Mouse (Mus musculus) thymus, adult 2 months (tissue): ENCODE data around the gene Taar7f.

ENCODE experiments used
- CTCF ChIP-seq: fragments of 200-500 bp; IDR thresholded peaks from 2 replicates; pipeline ENCODE4 v1.5.1; 2012; ENCODE audit warnings: mild to moderate bottlenecking, control low read depth, low read length, moderate library complexity, borderline replicate concordance; ENCODE audit not compliant: control insufficient read depth, poor library complexity, insufficient read depth; ENCODE audit errors: extremely low read depth
- POLR2A ChIP-seq: fragments of 200-500 bp; IDR thresholded peaks from 2 replicates; pipeline ENCODE4 v1.6.1; 2012; ENCODE audit warnings: mild to moderate bottlenecking, low read length, control low read depth, moderate library complexity; ENCODE audit not compliant: control insufficient read depth, poor library complexity, insufficient read depth; ENCODE audit errors: extremely low read depth

GRCm38 (mm10) chr10:24031347-24031746, 18.0 kb upstream of the Taar7f start:
- TF ChIP-seq POLR2A, result no peak
- TF ChIP-seq CTCF, result no peak
